Mouse (Mus musculus) limb, embryonic 14.5 days (tissue): ENCODE results near the gene Utp15. TPM values are rescaled to one million over a fixed set of nuclear protein-coding genes. Genes with fewer than 3 reads are reported as not detected.

Experiments
- ATAC-seq: fragments of 200-750 bp; cut with Nextera tagmentation; 2 replicates; pipeline ENCODE4 v1.8.0; 2017; ENCODE audit warnings: low read depth, moderate number of reproducible peaks, moderate TSS enrichment; ENCODE audit not compliant: low FRiP score
- DNase-seq: peaks from one replicate; pipeline ENCODE4 v3.0.0-alpha.2; 2015; ENCODE audit warnings: low spot score
- H3K27ac ChIP-seq: fragments of 300-500 bp; sonication (generic); replicated peaks from 2 replicates; pipeline ENCODE4 v1.5.1; 2014; ENCODE audit warnings: low read depth, mild to moderate bottlenecking, low read length, moderate library complexity, mixed read lengths
- H3K27me3 ChIP-seq: fragments of 300-500 bp; sonication (generic); 2 replicates; pipeline ENCODE4 v1.6.1; 2014; ENCODE audit warnings: low read length, mixed read lengths; ENCODE audit not compliant: control insufficient read depth, insufficient read depth
- H3K36me3 ChIP-seq: fragments of 300-500 bp; sonication (generic); 2 replicates; pipeline ENCODE4 v1.6.1; 2014; ENCODE audit warnings: mild to moderate bottlenecking, low read length, moderate library complexity, mixed read lengths; ENCODE audit not compliant: control insufficient read depth, insufficient read depth
- H3K4me1 ChIP-seq: fragments of 300-500 bp; sonication (generic); 2 replicates; pipeline ENCODE4 v1.6.1; 2014; ENCODE audit warnings: antibody characterized with exemption, low read length, mixed read lengths; ENCODE audit not compliant: control insufficient read depth, insufficient read depth
- H3K4me2 ChIP-seq: fragments of 300-500 bp; sonication (generic); replicated peaks from 2 replicates; pipeline ENCODE4 v1.6.1; 2014; ENCODE audit warnings: low read depth, mild to moderate bottlenecking, low read length, moderate library complexity; ENCODE audit not compliant: severe bottlenecking
- H3K4me3 ChIP-seq: fragments of 300-500 bp; sonication (generic); replicated peaks from 2 replicates; pipeline ENCODE4 v1.5.1; 2014; ENCODE audit warnings: low read length
- H3K9ac ChIP-seq: fragments of 300-500 bp; sonication (generic); 2 replicates; pipeline ENCODE4 v1.6.1; 2014; ENCODE audit warnings: mild to moderate bottlenecking, low read depth, low read length, moderate library complexity; ENCODE audit not compliant: severe bottlenecking
- H3K9me3 ChIP-seq: fragments of 300-500 bp; sonication (generic); 2 replicates; pipeline ENCODE4 v1.6.1; 2016; ENCODE audit warnings: low read length; ENCODE audit not compliant: control insufficient read depth
- POLR2A ChIP-seq: fragments of 200-500 bp; IDR thresholded peaks from 2 replicates; pipeline ENCODE4 v1.8.0; 2012; ENCODE audit warnings: inconsistent platforms, mild to moderate bottlenecking, moderate library complexity, borderline replicate concordance; ENCODE audit not compliant: insufficient read depth, insufficient read length; ENCODE audit errors: extremely low read depth
- WGBS: fragments of 180-500 bp; shearing (Covaris S2); extraction: QIAGEN DNeasy Blood & Tissue Kit; methylation state at CpG from one replicate; pipeline ENCODE4 v1.1.7; 2014; 5-methylcytosine and 5-hydroxymethylcytosine counted together
- polyA plus RNA-seq, 2 experiments: library from polyadenylated mRNA; depleted of rRNA in 1 of 2; stranded (reverse) in 1 of 2; unstranded in 1 of 2; fragments of >200 nt; fragmentation: Nextera tagmentation in 1 of 2; extraction: Ambion mirVana in 1 of 2; gene quantifications; 2 replicates each; pipeline versions ENCODE4 v1.2.1 to v1.2.3; 2012 to 2014

Gene Utp15
- polyA plus RNA-seq, 2 experiments = 19.2 to 25.3 TPM

DNA sequence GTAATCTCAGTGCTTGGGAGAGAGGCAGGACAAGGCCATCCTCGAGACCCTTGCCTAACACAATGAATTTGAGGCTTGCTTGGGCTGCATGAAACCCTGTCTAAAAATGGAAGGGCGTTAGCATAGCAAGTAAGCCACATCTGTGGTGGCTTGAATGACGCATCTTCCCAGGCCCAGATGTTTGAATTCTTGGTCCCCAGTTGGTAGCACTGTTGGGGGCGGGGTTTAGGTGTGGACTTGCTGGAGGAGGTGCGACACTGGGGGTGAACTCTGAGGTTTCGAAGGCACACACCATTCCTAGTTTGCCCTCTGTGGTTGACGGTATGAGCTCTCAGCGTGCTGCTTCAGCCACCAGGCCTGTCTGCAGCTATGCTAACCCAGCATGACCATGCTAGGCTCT is 28.9 kb upstream of the Utp15 start:
- no peaks in the 10 kb centered on the region for H3K36me3 ChIP-seq
- WGBS = 77% methylated on average over 8 of the region's 8 CpGs
- H3K27ac ChIP-seq = no peak overlapping the region
- ATAC-seq = no peak
- no peak overlapping the region for H3K4me2 ChIP-seq
- no peak for TF ChIP-seq POLR2A
- H3K27me3 ChIP-seq = no peaks in the 10 kb centered on the region
- DNase-seq = no peak
- no peaks in the 10 kb centered on the region for H3K9me3 ChIP-seq
- H3K4me1 ChIP-seq = no peaks in the 10 kb centered on the region
- H3K9ac ChIP-seq = no peak overlapping the region
- no peak overlapping the region for H3K4me3 ChIP-seq

- no peak for TF ChIP-seq POLR2A
- H3K9me3 ChIP-seq = no peaks in the 10 kb centered on the region
- H3K9ac ChIP-seq = no peak overlapping the region
- DNase-seq = no peak
- H3K36me3 ChIP-seq = no peaks in the 10 kb centered on the region
- no peaks in the 10 kb centered on the region for H3K27me3 ChIP-seq
- no peak overlapping the region for H3K27ac ChIP-seq
- no peak overlapping the region for H3K4me2 ChIP-seq
- no peak for ATAC-seq
- H3K4me1 ChIP-seq = no peaks in the 10 kb centered on the region
- no peak overlapping the region for H3K4me3 ChIP-seq
- WGBS = 35% methylated on average over 2 of the region's 2 CpGs
These were observed 27.9 kb upstream of the Utp15 start for GRCm38 (mm10) chr13:98290719-98291118.

DNA sequence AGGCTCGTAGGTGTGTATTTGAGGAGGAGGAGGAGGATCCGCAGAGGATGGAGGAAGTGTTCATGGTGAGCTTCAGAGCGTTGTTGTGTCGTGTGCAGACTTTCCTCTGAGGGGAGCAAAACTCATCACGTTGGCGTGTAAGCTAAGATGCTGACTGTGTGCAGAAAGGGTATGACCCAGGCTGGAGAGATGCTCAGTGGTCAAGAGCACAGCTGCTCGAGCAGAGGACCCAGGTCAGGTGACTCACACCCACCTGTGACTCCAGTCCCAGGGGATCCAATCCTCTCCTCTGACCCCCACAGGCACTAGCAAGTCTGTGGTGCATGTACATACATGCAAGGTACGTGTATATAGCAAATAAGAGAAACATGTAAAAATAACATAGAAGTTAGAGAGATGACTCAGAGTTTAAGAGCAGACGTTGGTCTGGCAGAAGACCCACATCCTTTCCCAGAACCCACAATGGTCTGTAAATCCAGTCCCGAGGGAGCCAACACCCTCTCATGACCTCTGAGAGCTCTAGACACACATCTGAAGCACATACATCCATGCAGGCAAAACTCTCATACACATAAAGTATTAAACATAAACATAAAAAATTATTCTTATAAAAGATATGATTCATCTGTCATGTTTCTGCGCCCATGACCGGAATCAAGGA is 18.3 kb upstream of the Utp15 start:
- Histone ChIP-seq H3K4me1 (no peaks in the 10 kb centered on the region), H3K4me3 (no peak overlapping the region), H3K27ac (no peak overlapping the region), H3K4me2 (no peak overlapping the region), H3K36me3 (no peaks in the 10 kb centered on the region), H3K9me3 (no peaks in the 10 kb centered on the region), H3K27me3 (no peaks in the 10 kb centered on the region), H3K9ac (no peak overlapping the region)
- ATAC-seq = no peak
- TF ChIP-seq POLR2A = no peak
- 74% methylated on average over 12 of the region's 12 CpGs for WGBS
- no peak for DNase-seq

DNA sequence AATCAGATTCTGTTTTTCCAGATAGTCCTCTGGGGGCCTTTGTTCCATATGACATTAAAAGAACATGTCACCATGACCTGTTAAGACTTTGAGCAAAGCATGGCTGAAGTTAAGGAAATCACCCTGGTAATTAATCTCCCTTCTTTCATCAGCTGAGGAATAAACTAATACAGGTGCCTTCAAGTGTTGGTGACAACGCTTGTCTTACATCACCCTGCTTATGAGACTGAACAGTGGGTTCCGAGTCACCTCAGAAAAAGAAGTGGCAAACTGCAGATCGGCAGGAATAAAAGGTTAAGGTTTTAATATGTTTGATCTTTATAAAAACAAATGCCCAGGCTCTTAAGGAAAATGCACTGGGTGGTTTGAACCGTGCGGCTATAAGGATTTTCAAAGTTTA is 16.8 kb upstream of the Utp15 start, which contains the start of gene Gm21976:
Gene Gm21976, plus strand, starts transcription at position 202 of the 400 bp plus-strand sequence.
- no peak within 1 kb of the TSS for H3K9ac ChIP-seq
- no peaks in the 10 kb centered on the region for H3K27me3 ChIP-seq
- WGBS = 69% methylated on average over 5 of the region's 5 CpGs
- peaks cover 2% of the 10 kb centered on the region for H3K36me3 ChIP-seq
- no peak for DNase-seq
- no peak within 1 kb of the TSS for H3K27ac ChIP-seq
- H3K9me3 ChIP-seq = no peaks in the 10 kb centered on the region
- ATAC-seq = no peak
- TF ChIP-seq POLR2A = no peak
- H3K4me1 ChIP-seq = no peaks in the 10 kb centered on the region
- H3K4me2 ChIP-seq = no peak within 1 kb of the TSS
- H3K4me3 ChIP-seq = no peak within 1 kb of the TSS

- Histone ChIP-seq H3K9ac (no peak overlapping the region), H3K27ac (no peak overlapping the region), H3K4me2 (no peak overlapping the region), H3K4me3 (no peak overlapping the region), H3K36me3 (peaks cover 20% of the 10 kb centered on the region), H3K4me1 (no peaks in the 10 kb centered on the region), H3K27me3 (no peaks in the 10 kb centered on the region), H3K9me3 (no peaks in the 10 kb centered on the region)
- no peak for DNase-seq
- WGBS = 82% methylated on average over 2 of the region's 2 CpGs
- no peak for ATAC-seq
- no peak for TF ChIP-seq POLR2A
These were observed 14.7 kb upstream of the Utp15 start for GRCm38 (mm10) chr13:98277501-98277900.

DNA sequence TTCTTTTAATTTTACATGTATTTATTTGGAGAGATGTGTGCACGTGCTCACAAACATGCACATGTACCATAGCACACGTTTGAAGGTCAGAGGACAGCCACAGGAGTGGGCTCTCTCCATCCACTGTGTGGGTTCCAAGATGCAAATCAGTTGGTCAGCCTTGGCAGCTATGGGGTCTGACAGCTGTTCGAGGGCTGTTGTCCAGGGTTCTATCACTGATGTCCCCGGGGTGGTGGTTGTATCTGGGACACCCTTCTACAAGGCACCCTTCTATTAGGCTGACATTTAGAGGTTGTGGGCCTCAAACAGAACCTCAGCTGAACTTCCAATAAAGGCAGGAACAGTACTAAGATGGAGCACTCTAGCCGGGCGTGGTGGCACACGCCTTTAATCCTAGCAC is 13.4 kb upstream of the Utp15 start:
- no peak for TF ChIP-seq POLR2A
- H3K27ac ChIP-seq = no peak overlapping the region
- no peak for ATAC-seq
- no peaks in the 10 kb centered on the region for H3K4me1 ChIP-seq
- H3K27me3 ChIP-seq = no peaks in the 10 kb centered on the region
- H3K9me3 ChIP-seq = no peaks in the 10 kb centered on the region
- no peak overlapping the region for H3K4me2 ChIP-seq
- no peak for DNase-seq
- WGBS = 90% methylated on average over 7 of the region's 7 CpGs
- H3K4me3 ChIP-seq = no peak overlapping the region
- no peak overlapping the region for H3K9ac ChIP-seq
- peaks cover 29% of the 10 kb centered on the region for H3K36me3 ChIP-seq
